Mouse (Mus musculus) lung, postnatal 0 days (tissue): ENCODE data around the gene Chic2. TPM values are rescaled to one million over a fixed set of nuclear protein-coding genes. Genes with fewer than 3 reads are reported as not detected.

ENCODE experiments used
- ATAC-seq: fragments of 200-750 bp; cut with Nextera tagmentation; 2 replicates; pipeline ENCODE4 v1.8.0; 2017; ENCODE audit warnings: moderate library complexity
- DNase-seq: peaks from one replicate; pipeline ENCODE4 v3.0.0-alpha.2; 2016; ENCODE audit warnings: low spot score
- H3K27ac ChIP-seq: fragments of 300-500 bp; sonication (generic); 2 replicates; pipeline ENCODE4 v1.5.1; 2014; ENCODE audit warnings: antibody characterized with exemption, mild to moderate bottlenecking, low read length, mixed read lengths
- H3K27me3 ChIP-seq: fragments of 300-500 bp; sonication (generic); replicated peaks from 2 replicates; pipeline ENCODE4 v1.6.1; 2014; ENCODE audit warnings: low read length, mixed read lengths; ENCODE audit not compliant: insufficient read depth
- H3K36me3 ChIP-seq: fragments of 300-500 bp; sonication (generic); 2 replicates; pipeline ENCODE4 v1.6.1; 2014; ENCODE audit warnings: low read length, mixed read lengths; ENCODE audit not compliant: insufficient read depth
- H3K4me1 ChIP-seq: fragments of 300-500 bp; sonication (generic); 2 replicates; pipeline ENCODE4 v1.6.1; 2014; ENCODE audit warnings: antibody characterized with exemption, low read depth, low read length, mixed read lengths; ENCODE audit not compliant: insufficient read depth
- H3K4me2 ChIP-seq: fragments of 300-500 bp; sonication (generic); replicated peaks from 2 replicates; pipeline ENCODE4 v1.6.1; 2014; ENCODE audit warnings: low read depth, mild to moderate bottlenecking, low read length, moderate library complexity, mixed read lengths
- H3K4me3 ChIP-seq: fragments of 300-500 bp; sonication (generic); 2 replicates; pipeline ENCODE4 v1.5.1; 2014; ENCODE audit warnings: low read depth, low read length
- H3K9ac ChIP-seq: fragments of 300-500 bp; sonication (generic); replicated peaks from 2 replicates; pipeline ENCODE4 v1.6.1; 2014; ENCODE audit warnings: low read depth, mild to moderate bottlenecking
- H3K9me3 ChIP-seq: fragments of 300-500 bp; sonication (generic); 2 replicates; pipeline ENCODE4 v1.6.1; 2016; ENCODE audit warnings: low read length, mixed read lengths
- CTCF ChIP-seq: IDR thresholded peaks from 2 replicates; pipeline ENCODE4 v1.5.1; 2016; ENCODE audit warnings: antibody characterized with exemption, mild to moderate bottlenecking
- EP300 ChIP-seq: IDR thresholded peaks from 2 replicates; pipeline ENCODE4 v1.6.1; 2016; ENCODE audit warnings: antibody characterized with exemption, mild to moderate bottlenecking, control low read depth
- WGBS: fragments of 180-500 bp; shearing (Covaris S2); extraction: QIAGEN DNeasy Blood & Tissue Kit; methylation state at CpG from one replicate; pipeline ENCODE4 v1.1.7; 2014; 5-methylcytosine and 5-hydroxymethylcytosine counted together
- polyA plus RNA-seq: library from polyadenylated mRNA; unstranded; fragments of >200 nt; fragmentation: Nextera tagmentation; extraction: Ambion mirVana; gene quantifications from 2 replicates; pipeline ENCODE4 v1.2.1, GENCODE M21; 2015

The Chic2 gene
- polyA plus RNA-seq, 1 experiment from 2014 or later: 56.9 TPM

GRCm38 (mm10) chr5:74994947-74995346 is 49.6 kb downstream of the Chic2 start:
- Histone ChIP-seq H3K9ac (no peak overlapping the region), H3K36me3 (0 out of 2 replicates have a peak, but pooled peaks cover 7% of the 10 kb centered on the region), H3K4me1 (no peaks in the 10 kb centered on the region), H3K4me3 (no peak overlapping the region), H3K27me3 (no peaks in the 10 kb centered on the region), H3K4me2 (no peak overlapping the region), H3K27ac (no peak overlapping the region), H3K9me3 (no peaks in the 10 kb centered on the region)
- 62% methylated on average over 8 of the region's 8 CpGs for WGBS
- TF ChIP-seq CTCF (no peak), EP300 (no peak)
- ATAC-seq (no peak), DNase-seq (no peak)

DNA sequence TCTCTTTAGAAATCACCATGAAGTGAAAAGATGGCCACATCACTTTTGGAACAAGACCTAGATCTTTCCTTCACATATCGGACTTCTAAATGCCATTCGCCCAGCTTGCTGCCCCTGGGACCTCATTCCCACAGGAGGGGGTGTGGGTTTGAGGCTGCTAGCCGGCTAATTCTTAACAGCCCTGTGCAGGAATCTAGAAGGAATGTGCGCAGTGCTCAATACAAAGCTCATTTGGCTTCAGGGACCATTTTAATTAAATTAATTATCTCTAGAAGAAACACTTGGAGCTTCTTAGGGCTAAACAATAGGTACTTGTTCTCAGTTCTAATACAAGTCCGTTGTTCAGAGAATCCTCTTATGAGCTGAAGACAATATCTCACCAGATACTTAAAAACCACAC is 60.5 kb downstream of the Chic2 start:
- H3K9me3 ChIP-seq: no peaks in the 10 kb centered on the region
- TF ChIP-seq EP300 (no peak), CTCF (no peak)
- DNase-seq (no peak), ATAC-seq (no peak)
- H3K27me3 ChIP-seq: no peaks in the 10 kb centered on the region
- 72% methylated on average over 5 of the region's 5 CpGs for WGBS
- H3K9ac ChIP-seq: no peak overlapping the region
- H3K4me1 ChIP-seq: no peaks in the 10 kb centered on the region
- no peak overlapping the region for H3K4me2 ChIP-seq
- no peak overlapping the region for H3K27ac ChIP-seq
- H3K4me3 ChIP-seq: no peak overlapping the region
- H3K36me3 ChIP-seq: no peaks in the 10 kb centered on the region

- WGBS: 76% methylated on average over 4 of the region's 4 CpGs
- ATAC-seq (no peak), DNase-seq (no peak)
- H3K27ac ChIP-seq: no peak overlapping the region
- H3K36me3 ChIP-seq: no peaks in the 10 kb centered on the region
- H3K9ac ChIP-seq: no peak overlapping the region
- no peaks in the 10 kb centered on the region for H3K27me3 ChIP-seq
- TF ChIP-seq EP300 (no peak), CTCF (no peak)
- no peak overlapping the region for H3K4me2 ChIP-seq
- H3K4me1 ChIP-seq: peaks cover 2% of the 10 kb centered on the region; the same call in 1 of the 2 replicates
- H3K9me3 ChIP-seq: no peaks in the 10 kb centered on the region
- no peak overlapping the region for H3K4me3 ChIP-seq
These were observed 64.0 kb downstream of the Chic2 start for GRCm38 (mm10) chr5:74980574-74980973.

GRCm38 (mm10) chr5:74980154-74980553 is 64.4 kb downstream of the Chic2 start:
- no peak overlapping the region for H3K27ac ChIP-seq
- no peak overlapping the region for H3K4me2 ChIP-seq
- H3K36me3 ChIP-seq: no peaks in the 10 kb centered on the region
- WGBS: 16% methylated on average over 7 of the region's 7 CpGs
- H3K27me3 ChIP-seq: no peaks in the 10 kb centered on the region
- TF ChIP-seq EP300 (no peak), CTCF (no peak)
- ATAC-seq: no peak; the same call in 1 of the 2 replicates
- DNase-seq: peak; percentile 69
- no peak overlapping the region for H3K4me3 ChIP-seq
- H3K4me1 ChIP-seq: peaks cover 5% of the 10 kb centered on the region; the same call in 1 of the 2 replicates
- no peak overlapping the region for H3K9ac ChIP-seq
- H3K9me3 ChIP-seq: no peaks in the 10 kb centered on the region

DNA sequence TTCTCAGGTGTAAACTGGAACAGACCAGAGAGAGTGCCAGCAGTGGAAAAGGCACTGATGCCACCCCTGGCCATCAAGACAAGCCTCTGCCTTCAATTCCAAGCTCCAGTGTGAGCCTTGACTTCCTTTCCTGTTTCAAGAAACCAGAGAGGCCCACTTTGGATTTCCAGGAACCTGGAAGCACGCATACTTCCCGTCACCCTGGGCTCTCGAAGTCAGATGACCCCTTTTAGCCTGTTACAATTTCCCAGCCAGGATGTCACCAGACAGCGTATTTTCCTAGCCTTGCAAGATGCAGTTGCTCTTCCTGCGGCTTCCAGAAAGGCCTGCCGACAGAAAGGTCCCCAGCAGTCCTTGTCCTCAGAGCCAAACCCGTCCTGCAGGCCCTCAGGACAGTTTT is 65.0 kb downstream of the Chic2 start:
- no peaks in the 10 kb centered on the region for H3K27me3 ChIP-seq
- H3K9ac ChIP-seq: no peak overlapping the region
- no peak overlapping the region for H3K4me2 ChIP-seq
- no peak overlapping the region for H3K4me3 ChIP-seq
- H3K36me3 ChIP-seq: no peaks in the 10 kb centered on the region
- 29% methylated on average over 7 of the region's 7 CpGs for WGBS
- DNase-seq (peak; percentile 26), ATAC-seq (peak; percentile 32)
- TF ChIP-seq EP300 (no peak), CTCF (no peak)
- H3K27ac ChIP-seq: no peak overlapping the region
- H3K9me3 ChIP-seq: no peaks in the 10 kb centered on the region
- H3K4me1 ChIP-seq: peaks cover 9% of the 10 kb centered on the region; the same call in 1 of the 2 replicates

DNA sequence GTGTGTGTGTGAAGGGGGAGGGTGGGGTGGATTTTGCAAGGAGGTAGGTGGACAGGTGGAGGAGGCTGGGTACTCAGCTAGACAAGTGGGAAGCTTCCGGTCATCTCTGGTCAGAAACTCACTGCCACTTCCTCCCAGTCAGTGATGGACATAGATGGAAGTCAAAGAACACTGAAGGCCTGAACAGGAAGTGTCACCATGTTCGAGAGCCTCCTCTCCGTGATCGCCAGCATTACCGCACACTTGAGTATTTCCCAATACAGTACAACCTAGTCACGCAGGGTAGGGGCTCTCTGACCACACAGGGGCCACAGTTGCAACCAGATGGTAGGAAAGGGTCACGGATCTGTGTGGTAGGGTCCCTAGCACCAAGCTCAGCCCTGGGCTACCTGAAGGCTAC is 69.1 kb downstream of the Chic2 start:
- peak; percentile 3; the same call in 1 of the 2 replicates for ATAC-seq
- DNase-seq: peak; percentile 49
- no peaks in the 10 kb centered on the region for H3K9me3 ChIP-seq
- H3K9ac ChIP-seq: no peak overlapping the region
- H3K27ac ChIP-seq: peak overlapping the region; percentile 23; the same call in 1 of the 2 replicates
- TF ChIP-seq CTCF: no peak
- TF ChIP-seq EP300: no peak
- no peak overlapping the region for H3K4me3 ChIP-seq
- H3K36me3 ChIP-seq: no peaks in the 10 kb centered on the region
- no peaks in the 10 kb centered on the region for H3K27me3 ChIP-seq
- H3K4me1 ChIP-seq: peaks cover 9% of the 10 kb centered on the region; the same call in 1 of the 2 replicates
- H3K4me2 ChIP-seq: no peak overlapping the region
- 63% methylated on average over 7 of the region's 7 CpGs for WGBS
